ENCODE assay signal across 18 mouse cellular contexts in the genomic region with DNA sequence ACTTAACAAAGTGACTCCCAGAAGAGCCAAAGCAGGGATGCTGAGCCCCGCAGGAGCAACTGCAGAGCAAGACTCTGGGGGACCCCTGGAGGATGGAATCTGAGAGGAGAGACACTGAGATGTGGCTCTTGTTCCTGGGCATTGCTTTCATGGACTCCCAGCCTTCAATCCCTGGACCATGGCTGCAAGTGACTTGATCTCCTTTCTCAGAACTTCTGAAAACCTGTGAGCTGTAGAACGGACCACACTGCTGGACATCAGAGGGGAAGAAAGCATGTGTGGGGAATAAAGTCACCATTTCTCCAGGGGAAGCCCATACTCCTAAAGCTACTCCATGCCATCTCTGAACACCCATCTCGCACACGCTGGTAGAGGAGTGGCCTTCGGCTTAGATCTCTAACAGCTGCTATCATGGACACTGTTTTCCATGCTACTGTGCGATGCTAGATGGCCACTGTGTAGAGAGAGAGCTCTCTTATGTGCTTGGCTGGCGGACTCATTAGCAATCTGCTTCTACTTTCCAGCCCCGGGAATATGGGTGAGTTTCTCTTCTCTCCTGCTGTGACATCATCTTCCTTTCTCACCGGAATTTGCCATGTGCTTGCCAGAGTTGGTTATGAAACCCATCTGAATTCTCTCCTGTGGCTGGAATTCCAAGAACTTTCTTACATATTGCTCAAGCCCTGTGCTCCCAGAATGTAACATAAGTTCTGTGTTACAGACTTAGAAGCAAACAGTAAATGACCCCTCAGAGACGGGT. TPM values are rescaled to one million over a fixed set of nuclear protein-coding genes. Genes with fewer than 3 reads are reported as not detected.
DNase-seq lines count a peak whose midpoint lies in the region; ATAC-seq and TF ChIP-seq lines count a peak whose summit lies in the region.
"Had no signal": no experiment of that assay in that cellular context is flagged by ENCODE, and none has a peak within 500 bp of the region (broad histone marks: within the 10 kb centered on the region; RNA-seq: fewer than 3 reads in every experiment).

No protein-coding gene starts in this region.

- TF ChIP-seq CTCF in embryonic fibroblast, embryonic 13.5 days (IDR thresholded peaks at IDR 0.05; ENCODE audit: borderline replicate concordance, insufficient read depth, low read length), result no peak

- no peaks in the 10 kb centered on the region for H3K36me3 ChIP-seq in kidney, embryonic 15.5 days
- no peaks in the 10 kb centered on the region for H3K36me3 ChIP-seq in heart, embryonic 11.5 days (ENCODE audit: control insufficient read depth, insufficient read depth, low read length)
- H3K36me3 ChIP-seq: embryonic facial prominence, embryonic 15.5 days; heart, embryonic 12.5 days; hindbrain, embryonic 12.5 days; midbrain, embryonic 13.5 days; neural tube, embryonic 12.5 days; stomach, embryonic 15.5 days had no signal

- ATAC-seq in kidney, embryonic 15.5 days (replicated peaks; ENCODE audit: low FRiP score), result no peak
- ATAC-seq in heart, embryonic 11.5 days (replicated peaks; ENCODE audit: insufficient number of reproducible peaks, low FRiP score, low TSS enrichment), result no peak
- ATAC-seq: liver, postnatal 0 days; midbrain, embryonic 13.5 days had no signal

- DNase-seq in heart, adult 11 months, result peak; percentile 78
- no peak for DNase-seq in heart, postnatal 25 days (ENCODE audit: low spot score)
- DNase-seq in right cerebral cortex, adult 18-20 months, result peak; percentile 68
- DNase-seq in right cerebral cortex, postnatal 4 days, result no peak
- peak; percentile 67 for DNase-seq in lung, postnatal 36 days
- DNase-seq: cerebellum, postnatal 10 days; kidney, adult 9 months; layer of hippocampus, postnatal 36 days; liver, postnatal 0 days had no signal

- H3K4me1 ChIP-seq in embryonic fibroblast, embryonic 13.5 days (ENCODE audit: control insufficient read depth, insufficient read depth, low read length), result no peaks in the 10 kb centered on the region
- H3K4me1 ChIP-seq in kidney, embryonic 15.5 days, result no peaks in the 10 kb centered on the region
- 0 out of 2 replicates have a peak, but pooled peaks cover 4% of the 10 kb centered on the region for H3K4me1 ChIP-seq in heart, embryonic 11.5 days (ENCODE audit: control insufficient read depth, insufficient read depth, low read length)
- H3K4me1 ChIP-seq: embryonic facial prominence, embryonic 15.5 days; hindbrain, embryonic 12.5 days; midbrain, embryonic 13.5 days; neural tube, embryonic 12.5 days; stomach, embryonic 15.5 days had no signal

- peak overlapping the region; percentile 38; the same call in 1 of the 2 replicates for H3K27ac ChIP-seq in embryonic fibroblast, embryonic 13.5 days (ENCODE audit: insufficient read depth, low read length)
- H3K27ac ChIP-seq in kidney, embryonic 15.5 days, result no peak overlapping the region
- no peak overlapping the region for H3K27ac ChIP-seq in heart, embryonic 11.5 days (ENCODE audit: low read depth, low read length)
- H3K27ac ChIP-seq: embryonic facial prominence, embryonic 15.5 days; hindbrain, embryonic 12.5 days; midbrain, embryonic 13.5 days; neural tube, embryonic 12.5 days; stomach, embryonic 15.5 days had no signal

- no peak overlapping the region for H3K4me3 ChIP-seq in embryonic fibroblast, embryonic 13.5 days (ENCODE audit: insufficient read depth, low read length)
- no peak overlapping the region for H3K4me3 ChIP-seq in kidney, embryonic 15.5 days (replicated peaks)
- H3K4me3 ChIP-seq in heart, embryonic 11.5 days (ENCODE audit: low read depth, low read length), result no peak overlapping the region
- H3K4me3 ChIP-seq: embryonic facial prominence, embryonic 15.5 days; heart, embryonic 12.5 days; hindbrain, embryonic 12.5 days; midbrain, embryonic 13.5 days; neural tube, embryonic 12.5 days; stomach, embryonic 15.5 days had no signal

- intact Hi-C loops in heart, postnatal 25 days (cut with DNase I), result no loop called here

- H3K9ac ChIP-seq in kidney, embryonic 15.5 days, result no peak overlapping the region
- H3K9ac ChIP-seq in heart, embryonic 11.5 days (ENCODE audit: low read depth, low read length), result no peak overlapping the region
- H3K9ac ChIP-seq: embryonic facial prominence, embryonic 15.5 days; heart, embryonic 12.5 days; hindbrain, embryonic 12.5 days; liver, postnatal 0 days; midbrain, embryonic 13.5 days; neural tube, embryonic 12.5 days; stomach, embryonic 15.5 days had no signal

- 77% methylated on average over 10 of the region's 10 CpGs for WGBS in kidney, embryonic 15.5 days
- WGBS in heart, embryonic 11.5 days (ENCODE audit: insufficient replicate concordance), result 76% methylated on average over 10 of the region's 10 CpGs

- H3K9me3 ChIP-seq in kidney, embryonic 15.5 days (replicated peaks), result no peaks in the 10 kb centered on the region
- H3K9me3 ChIP-seq in heart, embryonic 11.5 days (replicated peaks; ENCODE audit: control insufficient read depth, low read length), result no peaks in the 10 kb centered on the region
- H3K9me3 ChIP-seq: embryonic facial prominence, embryonic 15.5 days; heart, embryonic 12.5 days; hindbrain, embryonic 12.5 days; midbrain, embryonic 13.5 days; neural tube, embryonic 12.5 days; stomach, embryonic 15.5 days had no signal

- no peaks in the 10 kb centered on the region for H3K27me3 ChIP-seq in kidney, embryonic 15.5 days
- no peaks in the 10 kb centered on the region for H3K27me3 ChIP-seq in heart, embryonic 11.5 days (ENCODE audit: control insufficient read depth, insufficient read depth, low read length)
- H3K27me3 ChIP-seq: embryonic facial prominence, embryonic 15.5 days; heart, embryonic 12.5 days; hindbrain, embryonic 12.5 days; midbrain, embryonic 13.5 days; neural tube, embryonic 12.5 days; stomach, embryonic 15.5 days had no signal

- no peak for TF ChIP-seq POLR2A in embryonic fibroblast, embryonic 13.5 days (IDR thresholded peaks at IDR 0.05; ENCODE audit: low read depth, low read length)

- no peak overlapping the region for H3K4me2 ChIP-seq in kidney, embryonic 15.5 days
- H3K4me2 ChIP-seq in heart, embryonic 11.5 days, result no peak overlapping the region
- H3K4me2 ChIP-seq: embryonic facial prominence, embryonic 15.5 days; heart, embryonic 12.5 days; hindbrain, embryonic 12.5 days; midbrain, embryonic 13.5 days; neural tube, embryonic 12.5 days; stomach, embryonic 15.5 days had no signal

RNA-seq across cellular contexts. Expression of gene Bbs10, which starts 16.3 kb away (rescaled TPM):
- total RNA-seq in heart, postnatal 25 days (2021), result 1 to 10 TPM; 2.5 to 2.8 TPM
- 2.1 and 2.8 TPM in 2 replicates for polyA plus RNA-seq in embryonic fibroblast, embryonic 13.5 days (2011; ENCODE audit: insufficient read length, low read depth, missing spikeins)
- polyA plus RNA-seq in kidney, embryonic 15.5 days (2015; fragmentation: Nextera tagmentation; extraction: Ambion mirVana), result 6.3 and 6.9 TPM in 2 replicates
- 4.1 and 6.3 TPM in 2 replicates for polyA plus RNA-seq in heart, embryonic 11.5 days (2014; fragmentation: Nextera tagmentation; extraction: Ambion mirVana)

Comparison
In these comparisons a context has a peak if more than half of its experiments do, and no peak if none do; other contexts are left out.
1. DNase-seq: peak in heart, adult 11 months (single experiment), right cerebral cortex, adult 18-20 months (single experiment) and lung, postnatal 36 days (single experiment); none in heart, postnatal 25 days (single experiment) and right cerebral cortex, postnatal 4 days (single experiment).